Mouse (Mus musculus): ENCODE data around the gene Plekhm3. TPM values are rescaled to one million over a fixed set of nuclear protein-coding genes. Genes with fewer than 3 reads are reported as not detected.

The Plekhm3 gene
- total RNA-seq, 2 experiments from 2014 or later, result 8.5 to 9.3 TPM

- no peak for DNase-seq (ENCODE audit: low spot score)
Measured at GRCm38 (mm10) chr1:64929673-64930072, 27.0 kb downstream of the Plekhm3 start.

- no peak for DNase-seq (ENCODE audit: low spot score)
Measured at GRCm38 (mm10) chr1:64928542-64928941, 28.1 kb downstream of the Plekhm3 start.

GRCm38 (mm10) chr1:64927437-64928274 is 29.0 kb downstream of the Plekhm3 start:
- DNase-seq (ENCODE audit: low spot score), result no peak

GRCm38 (mm10) chr1:64925594-64925993 is 31.0 kb downstream of the Plekhm3 start:
- DNase-seq (ENCODE audit: low spot score), result no peak

- DNase-seq (ENCODE audit: low spot score), result no peak
Measured at GRCm38 (mm10) chr1:64924283-64924682, 32.3 kb downstream of the Plekhm3 start.

GRCm38 (mm10) chr1:64918810-64919528 is 37.7 kb downstream of the Plekhm3 start:
- peak; percentile 55 for DNase-seq (ENCODE audit: low spot score)

GRCm38 (mm10) chr1:64917966-64918365 is 38.7 kb downstream of the Plekhm3 start:
- no peak for DNase-seq (ENCODE audit: low spot score)

- no peak for DNase-seq (ENCODE audit: low spot score)
Measured at GRCm38 (mm10) chr1:64916884-64917507, 39.6 kb downstream of the Plekhm3 start.

- DNase-seq (ENCODE audit: low spot score), result no peak
Measured at GRCm38 (mm10) chr1:64914356-64914755, 42.3 kb downstream of the Plekhm3 start.

- no peak for DNase-seq (ENCODE audit: low spot score)
Measured at GRCm38 (mm10) chr1:64907740-64908139, 48.9 kb downstream of the Plekhm3 start.

GRCm38 (mm10) chr1:64906226-64906625 is 50.4 kb downstream of the Plekhm3 start:
- no peak for DNase-seq (ENCODE audit: low spot score)

- DNase-seq (ENCODE audit: low spot score), result peak; percentile 29
Measured at GRCm38 (mm10) chr1:64903415-64903814, 53.2 kb downstream of the Plekhm3 start.

GRCm38 (mm10) chr1:64902804-64903203 is 53.8 kb downstream of the Plekhm3 start:
- no peak for DNase-seq (ENCODE audit: low spot score)

- no peak for DNase-seq (ENCODE audit: low spot score)
Measured at GRCm38 (mm10) chr1:64899763-64900162, 56.9 kb downstream of the Plekhm3 start.

GRCm38 (mm10) chr1:64897485-64897884 is 59.1 kb downstream of the Plekhm3 start:
- DNase-seq (ENCODE audit: low spot score), result no peak

- DNase-seq (ENCODE audit: low spot score), result no peak
Measured at GRCm38 (mm10) chr1:64893806-64894205, 62.8 kb downstream of the Plekhm3 start.

GRCm38 (mm10) chr1:64891332-64891731 is 65.3 kb downstream of the Plekhm3 start:
- no peak for DNase-seq (ENCODE audit: low spot score)

GRCm38 (mm10) chr1:64887502-64888203 is 69.0 kb downstream of the Plekhm3 start:
- DNase-seq (ENCODE audit: low spot score), result no peak

- DNase-seq (ENCODE audit: low spot score), result no peak
Measured at GRCm38 (mm10) chr1:64886718-64887117, 69.9 kb downstream of the Plekhm3 start.

- no peak for DNase-seq (ENCODE audit: low spot score)
Measured at GRCm38 (mm10) chr1:64885328-64885727, 71.3 kb downstream of the Plekhm3 start.

- DNase-seq (ENCODE audit: low spot score), result no peak
Measured at GRCm38 (mm10) chr1:64884007-64884406, 72.6 kb downstream of the Plekhm3 start.

GRCm38 (mm10) chr1:64880613-64881012 is 76.0 kb downstream of the Plekhm3 start:
- no peak for DNase-seq (ENCODE audit: low spot score)
